Mouse (Mus musculus): Measurements from ENCODE around the gene Il31ra.

DNA sequence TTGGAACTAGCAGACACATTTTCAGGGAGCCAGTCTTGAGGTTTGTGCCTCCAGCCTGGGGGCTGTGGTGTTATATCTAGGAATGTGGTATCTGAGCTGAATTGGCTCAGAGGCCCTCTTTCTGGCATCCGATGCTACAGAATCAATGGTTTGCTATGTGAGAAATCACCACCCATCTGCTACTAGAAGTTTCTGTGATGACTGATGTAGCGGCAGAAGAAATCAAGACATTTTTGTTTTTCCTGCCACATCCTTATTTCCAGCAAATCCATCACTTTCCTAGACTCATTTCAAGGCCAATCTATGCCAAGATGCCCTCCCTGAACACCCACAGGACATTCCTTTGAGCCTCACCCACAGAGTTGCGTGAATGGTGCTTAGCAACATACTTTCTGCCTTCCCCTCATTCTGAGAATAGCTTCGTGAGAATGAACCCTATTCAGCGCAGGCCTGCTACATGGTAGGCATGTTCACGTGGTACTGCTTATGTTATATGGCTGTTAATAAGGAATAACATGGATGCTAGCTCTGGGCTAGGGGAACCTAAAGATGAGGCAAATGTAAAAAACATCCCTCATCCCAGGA, 33.5 kb downstream of the Il31ra start:
- TF ChIP-seq CTCF (IDR thresholded peaks at IDR 0.05; ENCODE audit: control insufficient read depth, insufficient read depth, insufficient replicate concordance, low read depth, low read length): no peak
- no peak for TF ChIP-seq POLR2A (IDR thresholded peaks at IDR 0.05; ENCODE audit: control insufficient read depth, low read depth, low read length)
